Mouse (Mus musculus): ENCODE measurements around the gene Mastl. TPM values are rescaled to one million over a fixed set of nuclear protein-coding genes. Genes with fewer than 3 reads are reported as not detected.
A peak's percentile ranks its signal among the peaks of the same experiment; 100 is the strongest.

Gene Mastl
- total and polyA plus RNA-seq, 3 experiments, result 8.0 to 8.2 TPM; not detected in 1

DNA sequence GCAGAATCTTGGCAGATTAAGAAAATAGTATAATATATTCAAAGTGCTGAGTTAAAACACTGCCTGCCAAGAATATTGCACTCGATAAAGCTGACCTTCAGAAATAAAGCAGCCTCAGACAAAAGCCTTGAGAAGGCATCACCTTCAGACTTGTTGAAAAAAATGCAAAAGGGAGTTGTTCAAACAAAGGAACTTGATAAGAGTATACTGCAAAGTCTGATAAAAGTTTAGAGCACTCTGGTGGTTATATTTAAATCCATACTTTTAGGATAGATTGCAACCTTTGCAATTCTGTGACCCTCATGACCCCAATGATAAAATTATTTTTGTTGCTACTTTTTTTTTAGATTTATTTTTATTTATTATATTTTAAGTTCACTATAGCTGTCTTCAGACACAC, 45.2 kb upstream of the Mastl start (continued):
- no peak for TF ChIP-seq CTCF (IDR thresholded peaks at IDR 0.05 in 2 of 3, conservative IDR thresholded peaks at IDR 0.05 in 1 of 3; ENCODE audit: control insufficient read depth in 1 of 3, insufficient read depth in 1 of 3, low read depth in 2 of 3, low read length in 3 of 3, poor library complexity in 1 of 3, severe bottlenecking in 1 of 3)
- no peak for TF ChIP-seq MXI1 (IDR thresholded peaks at IDR 0.05; ENCODE audit: low read depth, low read length)
- TF ChIP-seq SMC3 (IDR thresholded peaks at IDR 0.05; ENCODE audit: low read depth, low read length), result no peak
- no peak for TF ChIP-seq CHD2 (IDR thresholded peaks at IDR 0.05; ENCODE audit: low read length)
- TF ChIP-seq SIN3A (IDR thresholded peaks at IDR 0.05; ENCODE audit: low read length), result no peak; the same call in 1 of the 2 replicates
- peak; percentile 91 for TF ChIP-seq ZNF384 (IDR thresholded peaks at IDR 0.05; ENCODE audit: low read depth, low read length)
- TF ChIP-seq POLR2A (IDR thresholded peaks at IDR 0.05; ENCODE audit: control insufficient read depth in 1 of 2, insufficient read depth in 1 of 2, low read depth in 1 of 2, low read length in 2 of 2, poor library complexity in 1 of 2), result no peak
- no peak for TF ChIP-seq GABPA (IDR thresholded peaks at IDR 0.05; ENCODE audit: low read depth, low read length)
- TF ChIP-seq USF2 (IDR thresholded peaks at IDR 0.05; ENCODE audit: borderline replicate concordance in 1 of 2, insufficient read depth in 1 of 2, low read depth in 1 of 2, low read length in 2 of 2), result no peak
- peak; percentile 80 for TF ChIP-seq RCOR1 (IDR thresholded peaks at IDR 0.05; ENCODE audit: low read depth, low read length)
- no peak for TF ChIP-seq ZC3H11A (IDR thresholded peaks at IDR 0.05; ENCODE audit: low read depth, low read length)
- no peak for TF ChIP-seq MYC (IDR thresholded peaks at IDR 0.05; ENCODE audit: low read depth, low read length)
- TF ChIP-seq NRF1 (IDR thresholded peaks at IDR 0.05; ENCODE audit: insufficient read depth, low read depth, low read length, poor library complexity, severe bottlenecking), result no peak
- peak; percentile 80 to 81 for TF ChIP-seq EP300 (IDR thresholded peaks at IDR 0.05; ENCODE audit: low read depth in 1 of 2, low read length in 2 of 2)
- no peak for TF ChIP-seq MAZ (IDR thresholded peaks at IDR 0.05; ENCODE audit: low read depth, low read length)
- no peak for TF ChIP-seq MAX (IDR thresholded peaks at IDR 0.05; ENCODE audit: low read length)
- no peak for TF ChIP-seq ZKSCAN1 (IDR thresholded peaks at IDR 0.05; ENCODE audit: low read depth, low read length)
- TF ChIP-seq POLR2AphosphoS5 (IDR thresholded peaks at IDR 0.05; ENCODE audit: borderline replicate concordance, low read depth, low read length), result no peak
- TF ChIP-seq RAD21 (IDR thresholded peaks at IDR 0.05; ENCODE audit: low read depth, low read length), result no peak

DNA sequence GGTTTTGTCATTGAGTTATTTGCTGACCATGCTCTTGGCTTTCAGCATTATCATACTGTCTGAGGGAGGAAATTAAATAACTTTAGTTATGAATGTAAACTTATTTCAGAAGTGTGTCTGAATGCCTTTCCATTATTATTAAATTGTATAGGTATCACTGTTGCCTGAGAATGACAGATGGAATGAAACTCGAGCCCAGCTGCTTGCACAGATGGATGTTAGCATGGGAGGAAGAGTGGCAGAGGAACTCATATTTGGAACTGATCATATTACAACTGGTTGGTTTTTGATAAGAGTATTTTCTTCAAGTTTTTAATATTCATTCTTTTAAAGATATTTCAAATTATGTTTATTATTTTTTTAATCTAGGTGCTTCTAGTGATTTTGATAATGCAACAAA, 38.5 kb upstream of the Mastl start:
- Histone ChIP-seq H3K27ac (ENCODE audit: control insufficient read depth, low read depth, low read length) (no peak overlapping the region), H3K79me2 (ENCODE audit: control insufficient read depth, insufficient read depth, low read length, poor library complexity) (no peaks in the 10 kb centered on the region), H3K9me3 (replicated peaks; ENCODE audit: insufficient read depth, low read length) (no peaks in the 10 kb centered on the region), H3K4me1 (ENCODE audit: control insufficient read depth in 1 of 2, insufficient read depth in 2 of 2, low read length in 2 of 2) (peaks cover 0 to under 1% of the 10 kb centered on the region in 2 experiments; a peak in 1 of 4 replicates), H3K4me3 (ENCODE audit: control insufficient read depth in 1 of 2, insufficient read depth in 1 of 2, low read depth in 2 of 2, low read length in 2 of 2) (no peak overlapping the region), H3K9ac (ENCODE audit: control insufficient read depth, low read depth, low read length, poor library complexity, severe bottlenecking) (no peak overlapping the region), H3K36me3 (ENCODE audit: control insufficient read depth in 1 of 2, insufficient read depth in 2 of 2, low read length in 2 of 2) (peaks cover 3 to 34% of the 10 kb centered on the region in 2 experiments), H3K27me3 (ENCODE audit: control insufficient read depth in 1 of 2, insufficient read depth in 2 of 2, low read length in 2 of 2) (no peaks in the 10 kb centered on the region)
- TF ChIP-seq GATA1 (IDR thresholded peaks at IDR 0.05; ENCODE audit: low read depth, low read length), result no peak
- no peak for TF ChIP-seq RCOR1 (IDR thresholded peaks at IDR 0.05; ENCODE audit: low read depth, low read length)
- TF ChIP-seq E2F4 (IDR thresholded peaks at IDR 0.05; ENCODE audit: borderline replicate concordance, low read depth, low read length), result no peak
- no peak for TF ChIP-seq NELFE (IDR thresholded peaks at IDR 0.05; ENCODE audit: low read depth, low read length)
- TF ChIP-seq RAD21 (IDR thresholded peaks at IDR 0.05; ENCODE audit: low read depth, low read length), result no peak
- no peak for TF ChIP-seq EP300 (IDR thresholded peaks at IDR 0.05; ENCODE audit: low read depth in 1 of 2, low read length in 2 of 2)
- TF ChIP-seq MYB (IDR thresholded peaks at IDR 0.05; ENCODE audit: low read depth, low read length), result no peak
- no peak for TF ChIP-seq SIN3A (IDR thresholded peaks at IDR 0.05; ENCODE audit: low read length)
- TF ChIP-seq POLR2AphosphoS2 (IDR thresholded peaks at IDR 0.05; ENCODE audit: low read length), result no peak
- TF ChIP-seq TCF12 (IDR thresholded peaks at IDR 0.05; ENCODE audit: low read depth, low read length), result no peak
- no peak for TF ChIP-seq JUND (IDR thresholded peaks at IDR 0.05; ENCODE audit: low read depth, low read length)
- TF ChIP-seq ZKSCAN1 (IDR thresholded peaks at IDR 0.05; ENCODE audit: low read depth, low read length), result no peak
- no peak for TF ChIP-seq HCFC1 (IDR thresholded peaks at IDR 0.05; ENCODE audit: low read depth, low read length)
- TF ChIP-seq ZMIZ1 (IDR thresholded peaks at IDR 0.05; ENCODE audit: low read depth, low read length), result no peak
- no peak for TF ChIP-seq MAX (IDR thresholded peaks at IDR 0.05; ENCODE audit: low read length)
- TF ChIP-seq CTCF (IDR thresholded peaks at IDR 0.05 in 2 of 3, conservative IDR thresholded peaks at IDR 0.05 in 1 of 3; ENCODE audit: control insufficient read depth in 1 of 3, insufficient read depth in 1 of 3, low read depth in 2 of 3, low read length in 3 of 3, poor library complexity in 1 of 3, severe bottlenecking in 1 of 3), result no peak
- no peak for DNase-seq (ENCODE audit: low read depth, low spot score)

Measured in MEL (cell line).